Mouse (Mus musculus) limb, embryonic 14.5 days (tissue): ENCODE results near the gene Eif1ad. TPM values are rescaled to one million over a fixed set of nuclear protein-coding genes. Genes with fewer than 3 reads are reported as not detected.
"Not testable (repeated sequence)": the region's sequence is repeated elsewhere in the genome, so short reads cannot be mapped to it uniquely, and the experiment has no call there.

Source experiments
- ATAC-seq: fragments of 200-750 bp; cut with Nextera tagmentation; 2 replicates; pipeline ENCODE4 v1.8.0; 2017; ENCODE audit warnings: low read depth, moderate number of reproducible peaks, moderate TSS enrichment; ENCODE audit not compliant: low FRiP score
- DNase-seq: peaks from one replicate; pipeline ENCODE4 v3.0.0-alpha.2; 2015; ENCODE audit warnings: low spot score
- H3K27ac ChIP-seq: fragments of 300-500 bp; sonication (generic); replicated peaks from 2 replicates; pipeline ENCODE4 v1.5.1; 2014; ENCODE audit warnings: low read depth, mild to moderate bottlenecking, low read length, moderate library complexity, mixed read lengths
- H3K27me3 ChIP-seq: fragments of 300-500 bp; sonication (generic); 2 replicates; pipeline ENCODE4 v1.6.1; 2014; ENCODE audit warnings: low read length, mixed read lengths; ENCODE audit not compliant: control insufficient read depth, insufficient read depth
- H3K36me3 ChIP-seq: fragments of 300-500 bp; sonication (generic); 2 replicates; pipeline ENCODE4 v1.6.1; 2014; ENCODE audit warnings: mild to moderate bottlenecking, low read length, moderate library complexity, mixed read lengths; ENCODE audit not compliant: control insufficient read depth, insufficient read depth
- H3K4me1 ChIP-seq: fragments of 300-500 bp; sonication (generic); 2 replicates; pipeline ENCODE4 v1.6.1; 2014; ENCODE audit warnings: antibody characterized with exemption, low read length, mixed read lengths; ENCODE audit not compliant: control insufficient read depth, insufficient read depth
- H3K4me2 ChIP-seq: fragments of 300-500 bp; sonication (generic); replicated peaks from 2 replicates; pipeline ENCODE4 v1.6.1; 2014; ENCODE audit warnings: low read depth, mild to moderate bottlenecking, low read length, moderate library complexity; ENCODE audit not compliant: severe bottlenecking
- H3K4me3 ChIP-seq: fragments of 300-500 bp; sonication (generic); replicated peaks from 2 replicates; pipeline ENCODE4 v1.5.1; 2014; ENCODE audit warnings: low read length
- H3K9ac ChIP-seq: fragments of 300-500 bp; sonication (generic); 2 replicates; pipeline ENCODE4 v1.6.1; 2014; ENCODE audit warnings: mild to moderate bottlenecking, low read depth, low read length, moderate library complexity; ENCODE audit not compliant: severe bottlenecking
- H3K9me3 ChIP-seq: fragments of 300-500 bp; sonication (generic); 2 replicates; pipeline ENCODE4 v1.6.1; 2016; ENCODE audit warnings: low read length; ENCODE audit not compliant: control insufficient read depth
- POLR2A ChIP-seq: fragments of 200-500 bp; IDR thresholded peaks from 2 replicates; pipeline ENCODE4 v1.8.0; 2012; ENCODE audit warnings: inconsistent platforms, mild to moderate bottlenecking, moderate library complexity, borderline replicate concordance; ENCODE audit not compliant: insufficient read depth, insufficient read length; ENCODE audit errors: extremely low read depth
- WGBS: fragments of 180-500 bp; shearing (Covaris S2); extraction: QIAGEN DNeasy Blood & Tissue Kit; methylation state at CpG from one replicate; pipeline ENCODE4 v1.1.7; 2014; 5-methylcytosine and 5-hydroxymethylcytosine counted together
- polyA plus RNA-seq, 2 experiments: library from polyadenylated mRNA; depleted of rRNA in 1 of 2; stranded (reverse) in 1 of 2; unstranded in 1 of 2; fragments of >200 nt; fragmentation: Nextera tagmentation in 1 of 2; extraction: Ambion mirVana in 1 of 2; gene quantifications; 2 replicates each; pipeline versions ENCODE4 v1.2.1 to v1.2.3; 2012 to 2014

Eif1ad gene
- polyA plus RNA-seq, 2 experiments: 39.4 to 43.5 TPM

- Histone ChIP-seq H3K9me3 (no peaks in the 10 kb centered on the region), H3K4me2 (peak overlapping the region; percentile 84), H3K4me3 (peak overlapping the region; percentile 99), H3K4me1 (peaks cover 23% of the 10 kb centered on the region), H3K9ac (peak overlapping the region; percentile 91), H3K27me3 (no peaks in the 10 kb centered on the region), H3K36me3 (peaks cover 4% of the 10 kb centered on the region), H3K27ac (no peak overlapping the region)
- ATAC-seq (no peak), DNase-seq (no peak)
- TF ChIP-seq POLR2A: no peak
- WGBS: 74% methylated on average over 8 of the region's 8 CpGs
These were observed 23.9 kb downstream of the Eif1ad start for GRCm38 (mm10) chr19:5390416-5390815.

DNA sequence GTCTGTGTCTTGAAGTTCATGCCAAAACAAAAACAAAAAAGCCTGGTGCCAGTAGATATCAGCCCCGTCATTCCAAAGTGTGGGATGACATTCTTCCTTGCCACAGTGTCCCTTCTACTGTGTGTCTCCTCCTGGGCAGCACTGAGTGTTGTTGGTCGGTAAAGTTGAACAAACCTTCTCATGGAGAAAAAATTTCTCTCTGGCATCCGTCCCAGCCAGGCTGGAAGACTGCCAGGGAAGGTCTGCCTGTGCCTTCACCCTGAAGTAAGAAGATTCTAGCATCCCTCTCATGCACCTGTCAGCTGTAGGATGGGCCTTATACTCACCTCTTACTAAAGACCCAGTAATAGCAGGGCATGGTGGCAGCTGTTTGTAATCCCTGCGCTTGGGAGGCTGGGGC, 26.4 kb downstream of the Eif1ad start:
- peaks cover 12% of the 10 kb centered on the region for H3K4me1 ChIP-seq

GRCm38 (mm10) chr19:5394168-5394567, 27.6 kb downstream of the Eif1ad start:
- H3K27ac ChIP-seq: no peak overlapping the region
- no peak for ATAC-seq
- no peak overlapping the region for H3K9ac ChIP-seq

More for the DNA sequence above, 26.4 kb downstream of the Eif1ad start:
- ATAC-seq (no peak), DNase-seq (peak; percentile 57)
- H3K27ac ChIP-seq: no peak overlapping the region
- no peak overlapping the region for H3K9ac ChIP-seq
- no peaks in the 10 kb centered on the region for H3K27me3 ChIP-seq
- no peak overlapping the region for H3K4me3 ChIP-seq
- WGBS: 61% methylated on average over 4 of the region's 4 CpGs
- H3K4me2 ChIP-seq: no peak overlapping the region
- no peaks in the 10 kb centered on the region for H3K9me3 ChIP-seq
- TF ChIP-seq POLR2A: no peak
- H3K36me3 ChIP-seq: no peaks in the 10 kb centered on the region

GRCm38 (mm10) chr19:5395371-5395770, 28.8 kb downstream of the Eif1ad start:
- TF ChIP-seq POLR2A: no peak
- H3K36me3 ChIP-seq: no peaks in the 10 kb centered on the region
- ATAC-seq: no peak
- no peak for DNase-seq
- H3K27me3 ChIP-seq: no peaks in the 10 kb centered on the region
- no peak overlapping the region for H3K27ac ChIP-seq
- H3K4me2 ChIP-seq: no peak overlapping the region
- no peak overlapping the region for H3K9ac ChIP-seq
- H3K9me3 ChIP-seq: no peaks in the 10 kb centered on the region
- no peak overlapping the region for H3K4me3 ChIP-seq
- H3K4me1 ChIP-seq: 0 out of 2 replicates have a peak, but pooled peaks cover 2% of the 10 kb centered on the region
- 61% methylated on average over 4 of the region's 4 CpGs for WGBS

More at GRCm38 (mm10) chr19:5394168-5394567, 27.6 kb downstream of the Eif1ad start:
- no peak overlapping the region for H3K4me2 ChIP-seq
- 46% methylated on average over 10 of the region's 10 CpGs for WGBS
- DNase-seq: no peak
- H3K36me3 ChIP-seq: no peaks in the 10 kb centered on the region
- H3K4me3 ChIP-seq: no peak overlapping the region
- no peaks in the 10 kb centered on the region for H3K9me3 ChIP-seq
- TF ChIP-seq POLR2A: no peak
- H3K4me1 ChIP-seq: peaks cover 12% of the 10 kb centered on the region
- no peaks in the 10 kb centered on the region for H3K27me3 ChIP-seq

- not testable (repeated sequence) for H3K27me3 ChIP-seq, H3K9me3 ChIP-seq, DNase-seq, H3K36me3 ChIP-seq, H3K9ac ChIP-seq, H3K4me2 ChIP-seq, H3K27ac ChIP-seq, H3K4me1 ChIP-seq, ATAC-seq, H3K4me3 ChIP-seq
- WGBS: 72% methylated on average over 4 of the region's 4 CpGs
These were observed 34.5 kb downstream of the Eif1ad start for GRCm38 (mm10) chr19:5401073-5401472.

- Histone ChIP-seq H3K9ac (no peak within 1 kb of the TSS), H3K4me3 (no peak within 1 kb of the TSS), H3K9me3 (no peaks in the 10 kb centered on the region), H3K27me3 (no peaks in the 10 kb centered on the region), H3K27ac (no peak within 1 kb of the TSS), H3K4me1 (no peaks in the 10 kb centered on the region), H3K36me3 (no peaks in the 10 kb centered on the region), H3K4me2 (no peak within 1 kb of the TSS)
- DNase-seq (no peak), ATAC-seq (no peak)
- TF ChIP-seq POLR2A: no peak
- 60% methylated on average over 8 of the region's 8 CpGs for WGBS
These were observed 35.8 kb downstream of the Eif1ad start, which contains the start of gene Tsga10ip for GRCm38 (mm10) chr19:5402293-5402692. Tsga10ip (minus strand) TSS chr19:5402526.
